Mouse (Mus musculus): ENCODE results near the gene Tmem132c. TPM values are rescaled to one million over a fixed set of nuclear protein-coding genes. Genes with fewer than 3 reads are reported as not detected.

The Tmem132c gene
- 1 to 10 TPM; 3.7 to 5.2 TPM for total RNA-seq (2021)
- long read RNA-seq, experiment 1, partial matches to known transcripts = 0 of 1 reads
- long read RNA-seq, experiment 1, other reads (novel, unspliced or antisense) = 0 of 1 reads
- long read RNA-seq, experiment 2, full-length matches to known transcripts = 5 of 9 reads
- long read RNA-seq, experiment 2, partial matches to known transcripts = 2 of 9 reads
- long read RNA-seq, experiment 2, other reads (novel, unspliced or antisense) = 2 of 9 reads

GRCm38 (mm10) chr5:127241136-127241924, at the start of gene Tmem132c:
TSS of gene Tmem132c (plus strand) at chr5:127241808.
- DNase-seq (ENCODE audit: low spot score in 2 of 2) = peak; percentile 55 to 56

DNA sequence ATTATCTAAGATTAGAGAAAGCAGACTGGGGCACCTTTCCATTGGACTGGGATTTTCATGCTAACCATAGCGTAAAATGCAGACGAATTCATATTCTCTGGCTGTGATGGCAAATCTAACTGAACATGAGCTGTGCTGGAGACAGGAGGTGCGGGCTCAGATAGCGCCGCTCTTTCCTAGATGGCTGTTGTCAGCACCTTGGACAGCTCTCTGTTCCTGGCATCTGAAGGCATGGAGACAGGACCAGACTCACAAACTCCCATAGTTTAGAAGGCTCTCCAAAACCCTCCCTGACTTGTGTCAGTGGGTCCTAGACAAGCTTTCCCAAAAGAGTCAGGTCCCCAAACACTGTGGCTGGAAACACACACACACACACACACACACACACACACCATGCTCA, 49.7 kb upstream of the Tmem132c start:
- DNase-seq (ENCODE audit: low spot score in 2 of 2) = peak in 1 of 2 experiments; percentile 11

- no peak for DNase-seq (ENCODE audit: low spot score in 2 of 2)
These were observed 42.8 kb upstream of the Tmem132c start for GRCm38 (mm10) chr5:127198850-127199249.

DNA sequence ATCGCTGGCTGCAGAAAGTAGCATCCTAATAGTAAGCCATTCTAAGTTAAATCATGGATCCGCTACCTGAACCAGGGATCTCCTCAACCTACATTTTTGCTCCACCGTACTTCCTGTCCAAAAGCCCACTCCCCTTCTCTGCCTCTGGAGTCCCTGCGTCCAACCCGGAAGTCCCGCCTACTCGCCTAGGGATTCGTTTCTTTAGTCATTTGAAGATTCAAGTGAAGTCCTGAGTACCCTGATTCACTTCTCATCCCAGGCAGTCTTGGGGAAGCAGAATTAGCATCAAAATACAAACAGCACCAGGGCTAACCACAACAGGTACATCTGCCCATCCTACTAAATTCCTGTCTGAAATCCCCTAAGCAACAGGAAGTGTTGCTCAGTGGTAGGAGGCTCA, 36.7 kb upstream of the Tmem132c start:
- DNase-seq (ENCODE audit: low spot score in 2 of 2) = no peak

- DNase-seq (ENCODE audit: low spot score in 2 of 2) = no peak
These were observed 25.2 kb upstream of the Tmem132c start for GRCm38 (mm10) chr5:127216389-127216788.

DNA sequence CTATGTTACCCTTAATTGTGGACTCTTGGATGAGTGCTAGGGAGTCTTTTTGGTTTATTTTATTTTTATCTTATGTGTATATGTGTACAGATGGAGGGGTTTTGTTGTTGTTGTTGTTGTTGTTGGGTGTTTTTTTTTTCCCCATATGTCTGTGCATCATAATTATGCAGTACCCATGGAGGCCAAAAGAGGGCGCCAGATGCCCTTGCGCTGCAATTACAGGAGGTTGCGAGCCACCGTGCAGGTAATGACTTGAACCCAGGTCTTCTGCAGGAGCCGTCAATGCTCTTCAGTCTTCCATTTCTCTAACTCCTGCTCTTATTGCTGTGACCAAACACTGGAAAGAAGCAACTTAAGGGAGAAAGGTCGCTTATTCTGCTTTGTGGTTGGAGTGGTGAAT, 23.9 kb upstream of the Tmem132c start:
- DNase-seq (ENCODE audit: low spot score in 2 of 2) = no peak

DNA sequence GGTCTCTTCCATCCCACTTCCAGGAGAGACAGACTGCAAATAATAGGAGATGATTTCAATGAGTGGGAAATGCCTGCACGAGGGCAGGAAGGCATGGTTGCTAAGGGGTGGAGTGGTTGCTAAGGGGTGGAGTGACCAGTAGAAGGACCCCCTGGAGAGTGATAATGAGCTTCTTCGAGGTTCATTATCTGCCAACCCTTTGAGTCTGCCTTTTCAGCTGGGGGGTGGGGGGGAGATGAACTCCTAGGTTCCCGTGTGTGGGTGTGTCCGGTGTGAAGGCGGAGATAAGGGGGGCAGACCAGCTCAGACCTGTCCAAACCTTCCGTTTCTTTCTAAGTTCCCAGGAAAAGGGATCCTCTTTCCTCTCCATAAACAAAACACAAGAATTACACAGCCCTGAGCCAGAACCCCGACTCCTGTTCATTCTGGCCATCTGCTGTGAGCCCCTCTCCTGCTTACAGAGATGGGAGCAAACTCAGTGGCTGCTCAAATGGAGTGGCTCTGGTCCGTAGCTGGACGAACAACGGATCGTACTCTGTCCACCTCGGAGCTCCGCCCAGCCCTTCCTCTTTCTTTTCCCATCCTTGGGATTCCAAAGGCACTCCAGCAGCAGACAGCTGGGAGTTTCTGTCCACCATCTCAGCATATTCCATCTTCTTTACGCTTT, 13.5 kb upstream of the Tmem132c start:
- DNase-seq (ENCODE audit: low spot score in 2 of 2) = no peak

DNA sequence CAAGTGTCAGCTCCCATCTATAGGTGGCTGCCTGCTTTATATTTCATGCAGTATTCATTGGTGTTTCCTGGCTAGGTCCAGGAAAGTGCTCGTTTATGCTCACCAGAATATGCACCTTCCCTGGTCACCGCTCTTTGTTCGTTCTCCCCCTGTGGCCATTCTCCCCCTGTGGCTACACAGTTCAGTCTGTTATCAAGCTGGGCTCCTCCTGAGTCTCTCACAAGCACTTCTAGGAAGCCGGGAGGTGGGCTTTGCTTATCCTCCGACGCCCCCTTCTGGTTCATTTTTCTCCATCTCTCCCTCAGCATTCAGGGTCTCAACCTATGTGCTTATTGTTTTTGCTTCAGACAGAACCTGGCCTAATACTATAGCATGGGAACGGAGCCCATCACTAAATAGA, 6.9 kb upstream of the Tmem132c start:
- no peak for DNase-seq (ENCODE audit: low spot score in 2 of 2)

- DNase-seq (ENCODE audit: low spot score in 2 of 2) = peak; percentile 67
These were observed 6.4 kb upstream of the Tmem132c start for GRCm38 (mm10) chr5:127235203-127235602.

DNA sequence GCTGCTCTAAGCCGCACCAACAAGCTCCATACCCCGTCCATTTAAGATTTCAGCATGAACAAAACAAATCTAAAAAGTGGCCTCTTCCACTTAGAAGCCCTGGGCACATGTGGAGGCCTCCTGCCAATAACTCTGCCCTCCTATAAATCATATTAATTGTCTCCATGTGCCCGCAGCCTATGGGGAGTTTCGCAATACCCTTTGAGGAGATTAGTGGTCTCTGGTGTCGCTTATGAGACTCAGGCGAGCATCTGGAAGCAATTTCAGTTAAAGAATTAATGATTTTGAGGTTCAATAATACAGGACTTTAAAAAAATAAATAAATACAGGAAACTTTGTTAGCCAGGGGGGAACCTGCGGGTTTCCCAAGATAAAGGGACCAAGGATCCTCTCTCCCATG, 1.9 kb upstream of the Tmem132c start:
- no peak for DNase-seq (ENCODE audit: low spot score in 2 of 2)

DNA sequence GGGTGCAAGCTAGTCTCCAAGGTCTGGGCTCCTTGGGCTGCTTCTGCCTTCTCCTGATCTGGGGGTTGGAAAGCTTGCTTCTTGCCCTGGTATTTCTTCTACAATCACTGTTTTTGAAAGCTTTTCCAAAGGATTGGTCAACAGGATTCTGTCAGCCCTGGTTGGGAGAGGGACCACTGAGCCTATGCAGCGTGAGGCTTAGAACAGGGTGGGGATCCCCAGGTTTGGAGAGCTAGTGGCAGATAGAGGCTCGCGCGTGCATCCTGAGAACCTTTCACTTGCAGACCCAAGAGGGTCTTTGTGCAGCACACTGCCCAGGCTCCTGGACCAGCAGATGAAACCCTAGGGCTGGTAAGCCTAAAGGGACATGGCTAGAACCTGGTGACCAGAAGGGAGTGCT, 962 bp upstream of the Tmem132c start:
- no peak for DNase-seq (ENCODE audit: low spot score in 2 of 2)

DNA sequence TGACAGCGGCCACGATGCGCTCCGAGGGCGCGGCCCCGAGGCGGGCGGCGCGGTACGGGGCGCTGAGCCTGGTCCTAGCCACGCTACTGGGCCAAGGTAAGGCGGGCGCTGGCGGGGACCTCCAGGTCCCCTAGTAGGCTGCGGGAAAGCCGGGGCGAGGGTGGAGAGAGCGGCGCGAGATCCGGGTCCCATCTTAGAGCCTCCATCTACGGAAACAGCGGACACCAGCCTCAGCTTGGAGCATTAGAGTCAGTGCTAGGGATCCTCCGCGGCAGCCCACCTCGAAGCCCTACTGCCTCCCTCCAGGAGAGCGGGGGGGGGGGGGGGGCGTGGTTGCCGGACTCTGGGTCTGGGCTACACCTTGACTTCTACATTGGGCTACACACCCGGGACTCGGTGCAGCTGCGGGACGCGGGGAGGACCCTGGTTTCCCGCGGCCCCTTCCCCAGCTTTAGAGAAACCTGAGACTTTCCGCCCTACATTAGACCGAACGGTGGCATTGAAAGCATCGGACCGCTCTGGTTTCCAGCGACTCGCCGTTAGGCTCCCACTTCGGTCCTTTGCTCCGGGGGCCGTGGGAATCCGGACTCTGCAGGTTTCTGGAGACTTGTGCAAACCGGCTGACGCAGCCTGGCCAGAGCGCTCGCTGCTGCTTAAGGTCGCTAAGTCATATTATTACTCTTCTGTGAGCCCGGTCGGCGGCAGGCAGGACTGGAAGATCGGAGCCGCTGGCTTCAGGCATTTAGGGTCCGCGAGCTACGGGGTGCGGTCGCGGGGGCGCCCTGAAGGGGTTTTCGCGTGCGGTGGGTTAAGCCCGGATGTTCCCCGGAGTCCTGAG, 536 bp downstream of the Tmem132c start:
- DNase-seq (ENCODE audit: low spot score in 2 of 2) = no peak

- DNase-seq (ENCODE audit: low spot score in 2 of 2) = no peak
These were observed 1.2 kb downstream of the Tmem132c start for GRCm38 (mm10) chr5:127242763-127243160.

GRCm38 (mm10) chr5:127243209-127243608, 1.6 kb downstream of the Tmem132c start:
- no peak for DNase-seq (ENCODE audit: low spot score in 2 of 2)

GRCm38 (mm10) chr5:127243611-127244010, 2.0 kb downstream of the Tmem132c start:
- no peak for DNase-seq (ENCODE audit: low spot score in 2 of 2)

GRCm38 (mm10) chr5:127253263-127253662, 11.7 kb downstream of the Tmem132c start:
- no peak for DNase-seq (ENCODE audit: low spot score in 2 of 2)

- no peak for DNase-seq (ENCODE audit: low spot score in 2 of 2)
These were observed 15.5 kb downstream of the Tmem132c start for GRCm38 (mm10) chr5:127256947-127257610.

- DNase-seq (ENCODE audit: low spot score in 2 of 2) = no peak
These were observed 20.5 kb downstream of the Tmem132c start for GRCm38 (mm10) chr5:127262136-127262535.

DNA sequence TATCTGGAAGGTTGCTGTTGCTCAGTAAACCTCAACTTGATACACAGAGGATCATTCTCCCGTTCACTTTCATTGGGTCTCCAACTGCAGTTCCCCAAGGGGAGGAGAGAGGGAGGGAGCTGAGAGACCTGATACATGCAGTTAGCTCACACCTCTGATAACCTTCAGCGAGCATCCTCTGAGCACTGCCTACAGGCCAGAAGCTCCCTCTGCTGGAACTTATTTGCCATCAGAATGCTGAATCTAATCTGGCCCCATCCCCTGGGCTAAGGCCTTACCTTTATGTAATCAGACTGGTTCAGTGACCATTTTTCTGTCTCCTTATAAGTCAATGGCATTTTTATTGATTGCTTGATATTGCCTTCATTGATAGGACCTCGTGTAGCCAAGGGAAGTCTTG, 29.5 kb downstream of the Tmem132c start:
- DNase-seq (ENCODE audit: low spot score in 2 of 2) = no peak

- no peak for DNase-seq (ENCODE audit: low spot score in 2 of 2)
These were observed 37.9 kb downstream of the Tmem132c start for GRCm38 (mm10) chr5:127279462-127279861.

DNA sequence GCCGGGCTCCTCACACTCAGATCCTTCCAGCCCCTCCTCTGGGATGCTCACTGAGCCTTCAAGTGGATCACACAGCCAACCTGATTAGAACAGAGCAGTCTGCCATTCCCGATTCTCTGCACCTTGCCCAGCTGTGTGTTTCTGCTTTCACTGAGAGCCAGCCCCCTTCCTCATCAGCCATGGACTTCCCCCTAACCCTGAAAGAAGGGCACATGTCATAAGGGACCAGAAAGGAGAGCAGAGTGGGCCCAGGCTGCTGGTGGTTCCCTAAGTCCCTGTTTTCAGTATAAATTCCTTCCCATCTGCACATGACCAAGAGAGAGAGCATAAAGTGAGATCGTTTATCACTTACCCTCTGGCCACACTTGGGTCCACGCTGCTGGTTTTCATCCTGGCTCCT, 39.6 kb downstream of the Tmem132c start:
- no peak for DNase-seq (ENCODE audit: low spot score in 2 of 2)
